In genomic region chr7:143313572-143314319, GRCm38 (mm10) we compare ENCODE assay signal across 8 mouse cellular contexts.
DNase-seq lines count a peak whose midpoint lies in the region; ATAC-seq and TF ChIP-seq lines count a peak whose summit lies in the region.

No protein-coding gene starts in this region.

- intact Hi-C loops in left cerebral cortex, postnatal 36 days (cut with DNase I) = no loop called here

- H3K27ac ChIP-seq in forebrain, postnatal 0 days (ENCODE audit: low read depth, low read length) = no peak overlapping the region

- H3K9ac ChIP-seq in forebrain, postnatal 0 days = no peak overlapping the region

- no peaks in the 10 kb centered on the region for H3K36me3 ChIP-seq in forebrain, postnatal 0 days (ENCODE audit: insufficient read depth)

- peak; percentile 75 for DNase-seq in adrenal gland, adult 2 months
- DNase-seq in gastrocnemius, postnatal 25 days = peak; percentile 64
- DNase-seq in kidney, adult 9 months = peak; percentile 41
- DNase-seq in lung, postnatal 10 days = peak; percentile 89
- no peak for DNase-seq in thymus, postnatal 14 days
- DNase-seq in left cerebral cortex, postnatal 36 days (ENCODE audit: low spot score in 2 of 2) = no peak
- no peak for DNase-seq in forebrain, postnatal 0 days
- no peak for DNase-seq in thymus, postnatal 4 days

- no peak for TF ChIP-seq CTCF in forebrain, postnatal 0 days (IDR thresholded peaks at IDR 0.05; ENCODE audit: low read depth)

- no peak for ATAC-seq in forebrain, postnatal 0 days

- no peak overlapping the region for H3K4me2 ChIP-seq in forebrain, postnatal 0 days (ENCODE audit: low read depth)

- no peaks in the 10 kb centered on the region for H3K27me3 ChIP-seq in forebrain, postnatal 0 days (ENCODE audit: insufficient read depth, low read length)

- WGBS in forebrain, postnatal 0 days = 81% methylated on average over 11 of the region's 11 CpGs

- no peak overlapping the region for H3K4me3 ChIP-seq in forebrain, postnatal 0 days (ENCODE audit: low read depth, low read length)

- no peaks in the 10 kb centered on the region for H3K9me3 ChIP-seq in forebrain, postnatal 0 days (ENCODE audit: low read length)

- no peaks in the 10 kb centered on the region for H3K4me1 ChIP-seq in forebrain, postnatal 0 days (ENCODE audit: insufficient read depth)

Comparison
In these comparisons a context has a peak if more than half of its experiments do, and no peak if none do; other contexts are left out.
1. DNase-seq: peak in adrenal gland, adult 2 months (single experiment), gastrocnemius, postnatal 25 days (single experiment), kidney, adult 9 months (single experiment) and lung, postnatal 10 days (single experiment); none in thymus, postnatal 14 days (single experiment), left cerebral cortex, postnatal 36 days (0 of 2), forebrain, postnatal 0 days (single experiment) and thymus, postnatal 4 days (single experiment).